Mouse (Mus musculus) CH12.LX (cell line): ENCODE results near the gene Glo1.
A peak's percentile ranks its signal among the peaks of the same experiment; 100 is the strongest.

ENCODE experiments used
- CHD2 ChIP-seq: IDR thresholded peaks from 2 replicates; pipeline ENCODE4 v1.6.1; 2011; ENCODE audit warnings: low read length, improper control_type of control experiment
- CTCF ChIP-seq, 2 experiments: IDR thresholded peaks in 1 of 2; conservative IDR thresholded peaks in 1 of 2; 2 replicates each; pipeline ENCODE4 v1.5.1; 2011 to 2012; ENCODE audit warnings: low read depth in 2 of 2, low read length in 2 of 2, improper control_type of control experiment in 1 of 2, inconsistent platforms in 1 of 2, mild to moderate bottlenecking in 1 of 2, moderate library complexity in 1 of 2
- E2F4 ChIP-seq: IDR thresholded peaks from 2 replicates; pipeline ENCODE4 v1.6.1; 2011; ENCODE audit warnings: low read depth, low read length, improper control_type of control experiment; ENCODE audit not compliant: insufficient replicate concordance
- EP300 ChIP-seq: IDR thresholded peaks from 2 replicates; pipeline ENCODE4 v1.6.1; 2011; ENCODE audit warnings: low read length, improper control_type of control experiment
- JUN ChIP-seq: IDR thresholded peaks from 2 replicates; pipeline ENCODE4 v1.6.1; 2011; ENCODE audit warnings: low read depth, mild to moderate bottlenecking, low read length, improper control_type of control experiment, moderate library complexity; ENCODE audit not compliant: insufficient read depth
- NRF1 ChIP-seq: IDR thresholded peaks from 2 replicates; pipeline ENCODE4 v1.6.1; 2014; ENCODE audit warnings: low read depth, mild to moderate bottlenecking, inconsistent platforms, low read length, improper control_type of control experiment, moderate library complexity
- POLR2A ChIP-seq: IDR thresholded peaks from 2 replicates; pipeline ENCODE4 v1.6.1; 2011; ENCODE audit warnings: low read depth, mild to moderate bottlenecking, improper control_type of control experiment, low read length
- TBP ChIP-seq: conservative IDR thresholded peaks from 2 replicates; pipeline ENCODE4 v1.6.1; 2011; ENCODE audit warnings: low read depth, low read length, improper control_type of control experiment
- ZNF384 ChIP-seq: IDR thresholded peaks from 2 replicates; pipeline ENCODE4 v1.6.1; 2012; ENCODE audit warnings: low read depth, low read length, improper control_type of control experiment, inconsistent platforms

- TF ChIP-seq CHD2 (0 out of 2 replicates have a peak, but pooled peaks have one; percentile 14), EP300 (no peak; the same call in 1 of the 2 replicates), CTCF (conservative IDR thresholded peaks at IDR 0.05 in 1 of 2, IDR thresholded peaks at IDR 0.05 in 1 of 2; ENCODE audit: low read depth in 2 of 2, low read length in 2 of 2) (no peak), POLR2A (no peak), JUN (no peak), TBP (no peak), NRF1 (no peak), ZNF384 (no peak), E2F4 (no peak)
Observed at GRCm38 (mm10) chr17:30575121-30575904, 51.4 kb downstream of the Glo1 start.
